Mouse (Mus musculus): Measurements from ENCODE around the gene Mc3r.

The Mc3r gene

GRCm38 (mm10) chr2:172256418-172256817 lies 8.1 kb downstream of the Mc3r start:
- no peak for DNase-seq (ENCODE audit: low spot score)

- DNase-seq (ENCODE audit: low spot score), result no peak
Observed at GRCm38 (mm10) chr2:172256956-172257355, 8.7 kb downstream of the Mc3r start.

- no peak for DNase-seq (ENCODE audit: low spot score)
Observed at GRCm38 (mm10) chr2:172257471-172258065, 9.3 kb downstream of the Mc3r start.

- DNase-seq (ENCODE audit: low spot score), result no peak
Observed at GRCm38 (mm10) chr2:172260064-172260463, 11.8 kb downstream of the Mc3r start.

- DNase-seq (ENCODE audit: low spot score), result no peak
Observed at GRCm38 (mm10) chr2:172261441-172261840, 13.1 kb downstream of the Mc3r start.

GRCm38 (mm10) chr2:172263216-172263615 lies 14.9 kb downstream of the Mc3r start:
- no peak for DNase-seq (ENCODE audit: low spot score)

GRCm38 (mm10) chr2:172269907-172270306 lies 21.6 kb downstream of the Mc3r start:
- DNase-seq (ENCODE audit: low spot score), result no peak

- no peak for DNase-seq (ENCODE audit: low spot score)
Observed at GRCm38 (mm10) chr2:172270485-172270944, 22.2 kb downstream of the Mc3r start.

- DNase-seq (ENCODE audit: low spot score), result no peak
Observed at GRCm38 (mm10) chr2:172270974-172271697, 22.8 kb downstream of the Mc3r start.

- no peak for DNase-seq (ENCODE audit: low spot score)
Observed at GRCm38 (mm10) chr2:172274662-172275061, 26.4 kb downstream of the Mc3r start.

- DNase-seq (ENCODE audit: low spot score), result no peak
Observed at GRCm38 (mm10) chr2:172276155-172276554, 27.9 kb downstream of the Mc3r start.

GRCm38 (mm10) chr2:172278979-172279378 lies 30.7 kb downstream of the Mc3r start:
- DNase-seq (ENCODE audit: low spot score), result no peak

- DNase-seq (ENCODE audit: low spot score), result no peak
Observed at GRCm38 (mm10) chr2:172282071-172282710, 33.9 kb downstream of the Mc3r start.

- DNase-seq (ENCODE audit: low spot score), result no peak
Observed at GRCm38 (mm10) chr2:172287715-172288114, 39.4 kb downstream of the Mc3r start.

- no peak for DNase-seq (ENCODE audit: low spot score)
Observed at GRCm38 (mm10) chr2:172288965-172289364, 40.7 kb downstream of the Mc3r start.

GRCm38 (mm10) chr2:172289632-172290031 lies 41.3 kb downstream of the Mc3r start:
- DNase-seq (ENCODE audit: low spot score), result no peak

GRCm38 (mm10) chr2:172290474-172290873 lies 42.2 kb downstream of the Mc3r start:
- no peak for DNase-seq (ENCODE audit: low spot score)

GRCm38 (mm10) chr2:172291025-172291424 lies 42.7 kb downstream of the Mc3r start:
- DNase-seq (ENCODE audit: low spot score), result no peak

GRCm38 (mm10) chr2:172291755-172292524 lies 43.6 kb downstream of the Mc3r start:
- no peak for DNase-seq (ENCODE audit: low spot score)

- no peak for DNase-seq (ENCODE audit: low spot score)
Observed at GRCm38 (mm10) chr2:172292525-172293405, 44.5 kb downstream of the Mc3r start.

- DNase-seq (ENCODE audit: low spot score), result no peak
Observed at GRCm38 (mm10) chr2:172298083-172298482, 49.8 kb downstream of the Mc3r start.

Measured in T-cell, adult 2 months (primary cell).